Mouse (Mus musculus) bone marrow, adult 2 months (tissue): ENCODE measurements around the gene Ranbp3.

Source experiments
- CTCF ChIP-seq: fragments of 200-500 bp; IDR thresholded peaks from 2 replicates; pipeline ENCODE4 v1.5.1; 2011; ENCODE audit warnings: low read length, control low read depth; ENCODE audit not compliant: control insufficient read depth, insufficient read depth
- POLR2A ChIP-seq: fragments of 200-500 bp; IDR thresholded peaks from 2 replicates; pipeline ENCODE4 v1.6.1; 2011; ENCODE audit warnings: low read depth, mild to moderate bottlenecking, control low read depth, low read length, borderline replicate concordance; ENCODE audit not compliant: control insufficient read depth

- TF ChIP-seq POLR2A (no peak), CTCF (no peak)
Measured at GRCm38 (mm10) chr17:56651801-56652200, 21.3 kb upstream of the Ranbp3 start.
